Mouse (Mus musculus) bone marrow macrophage, adult 2 months (primary cell): ENCODE measurements around the gene Sorcs2. TPM values are rescaled to one million over a fixed set of nuclear protein-coding genes. Genes with fewer than 3 reads are reported as not detected.

Source experiments
- H3K27ac ChIP-seq: 2 replicates; pipeline ENCODE4 v1.5.1; 2012; ENCODE audit warnings: low read depth, low read length; ENCODE audit not compliant: insufficient read depth
- H3K4me1 ChIP-seq: 2 replicates; pipeline ENCODE4 v1.6.1; 2012; ENCODE audit warnings: low read length; ENCODE audit not compliant: control insufficient read depth, insufficient read depth
- H3K4me3 ChIP-seq: 2 replicates; pipeline ENCODE4 v1.5.1; 2012; ENCODE audit warnings: mild to moderate bottlenecking, low read length, moderate library complexity; ENCODE audit not compliant: insufficient read depth
- CTCF ChIP-seq: IDR thresholded peaks from 2 replicates; pipeline ENCODE4 v1.5.1; 2012; ENCODE audit warnings: low read depth, mild to moderate bottlenecking, low read length, moderate library complexity
- POLR2A ChIP-seq: IDR thresholded peaks from 2 replicates; pipeline ENCODE4 v1.6.1; 2012; ENCODE audit warnings: mild to moderate bottlenecking, low read depth, low read length, borderline replicate concordance
- polyA plus RNA-seq: library from polyadenylated mRNA; stranded (reverse); fragments of >200 nt; gene quantifications from 2 replicates; pipeline ENCODE4 v1.2.4, GENCODE M21; 2012; ENCODE audit not compliant: missing spikeins, insufficient read depth, insufficient read length

Gene Sorcs2
- polyA plus RNA-seq, 1 experiment = 0.31 TPM

DNA sequence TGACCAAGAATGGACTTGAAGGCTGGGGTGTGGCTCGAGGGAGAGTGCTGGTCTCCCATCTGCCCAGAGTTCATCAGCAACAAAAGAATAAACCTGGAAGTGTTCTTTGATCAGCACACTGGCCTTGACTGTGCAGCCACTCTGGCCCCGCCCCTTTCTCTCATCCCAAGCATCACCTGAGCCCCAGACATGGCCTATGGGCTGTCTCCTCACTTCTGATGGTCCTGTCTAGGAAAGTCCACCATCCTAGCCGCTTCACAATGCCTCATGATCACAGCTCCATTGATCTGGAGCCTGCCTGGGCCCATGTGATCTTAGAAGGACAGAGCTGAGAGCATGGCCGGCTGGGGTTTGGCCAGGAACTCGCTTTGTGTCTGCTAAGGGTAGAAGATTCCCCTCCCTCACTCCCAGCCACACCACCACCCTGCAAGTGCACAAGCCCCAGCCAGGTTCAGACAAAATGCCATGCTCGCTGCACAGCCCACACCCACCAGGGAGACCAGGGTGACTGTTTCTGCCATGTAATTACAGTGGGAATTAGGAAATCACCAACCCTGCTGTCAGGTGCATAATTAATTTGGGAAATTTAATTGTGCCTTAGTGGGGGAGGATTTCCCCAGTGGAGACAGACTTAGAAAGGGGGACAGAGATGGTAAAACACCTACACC is 231.5 kb downstream of the Sorcs2 start:
- H3K4me3 ChIP-seq = no peak overlapping the region
- no peak overlapping the region for H3K27ac ChIP-seq
- TF ChIP-seq POLR2A (no peak), CTCF (no peak)

DNA sequence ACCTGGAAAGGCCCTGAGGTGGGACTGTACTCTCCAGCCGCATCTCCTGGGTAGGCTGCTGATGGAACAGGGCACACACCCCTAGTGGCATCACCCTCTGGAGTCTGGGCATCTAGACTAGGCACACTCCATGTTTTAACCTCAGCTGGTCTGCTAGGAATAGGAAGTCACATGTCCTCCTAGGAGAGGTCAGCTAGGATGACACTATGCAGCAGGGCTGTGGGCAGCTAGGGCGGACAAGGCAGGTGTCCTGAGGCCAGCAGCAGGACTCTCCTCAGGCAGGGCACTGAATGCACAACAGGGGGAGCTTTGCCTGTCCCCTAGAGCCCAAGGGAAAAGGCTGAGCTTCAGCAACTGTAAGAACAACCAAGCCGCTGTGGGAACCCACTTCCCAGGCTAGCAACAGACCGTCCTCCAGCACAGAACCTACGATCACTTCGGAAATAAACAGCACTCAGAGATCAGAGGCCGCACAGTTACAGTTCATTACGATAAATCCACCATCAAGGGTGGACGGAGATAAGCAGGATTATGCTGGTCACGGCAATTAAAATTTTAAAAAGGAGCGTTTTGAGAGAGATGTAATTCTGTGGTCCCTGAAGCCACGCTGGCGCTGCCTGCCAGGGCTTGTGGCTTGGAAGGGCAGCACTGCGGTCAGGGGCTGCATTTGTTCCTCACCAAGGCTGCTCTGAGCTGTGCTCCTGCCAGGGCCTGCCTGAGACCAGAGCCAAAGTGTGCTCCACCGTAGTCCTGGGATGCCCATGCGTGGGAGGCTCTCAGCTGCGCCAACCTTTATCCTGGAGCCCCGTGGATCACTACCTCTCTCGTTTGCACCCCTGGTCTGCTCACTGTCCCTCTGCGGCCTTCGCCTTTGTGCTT is 232.3 kb downstream of the Sorcs2 start:
- TF ChIP-seq CTCF = no peak
- no peak for TF ChIP-seq POLR2A

More for the DNA sequence above, 231.5 kb downstream of the Sorcs2 start:
- no peaks in the 10 kb centered on the region for H3K4me1 ChIP-seq

DNA sequence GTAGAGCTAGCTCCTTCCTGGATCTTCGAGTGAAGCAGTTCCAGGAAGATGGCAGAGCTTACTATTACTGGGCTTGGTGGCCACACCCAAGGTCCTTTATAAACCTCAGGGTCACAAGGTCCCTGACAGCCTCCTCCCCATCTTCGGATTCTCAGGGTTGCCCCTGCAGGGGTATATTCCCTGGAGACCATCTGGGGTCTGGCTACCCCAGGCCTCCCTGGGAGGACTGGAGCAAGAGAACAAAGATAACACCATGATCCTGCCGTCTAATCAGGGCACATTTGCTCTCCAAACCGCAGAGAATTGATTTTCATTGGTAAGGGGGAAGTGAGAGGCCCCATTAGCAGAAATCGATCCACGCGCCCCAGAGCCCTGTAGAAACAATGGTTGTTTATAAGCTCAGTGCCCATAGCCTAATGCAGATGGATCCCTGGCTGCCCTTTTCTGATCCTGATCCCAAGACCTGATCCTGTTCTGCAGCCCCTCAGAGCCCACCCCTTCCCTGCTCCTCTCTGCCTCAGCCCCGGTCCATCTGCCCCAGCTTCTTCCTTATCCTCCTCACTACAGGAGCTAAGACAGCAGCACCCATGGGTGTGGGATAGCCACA is 243.0 kb downstream of the Sorcs2 start:
- no peak overlapping the region for H3K4me3 ChIP-seq
- no peaks in the 10 kb centered on the region for H3K4me1 ChIP-seq
- TF ChIP-seq POLR2A (no peak), CTCF (no peak)
- no peak overlapping the region for H3K27ac ChIP-seq

More for the DNA sequence above, 232.3 kb downstream of the Sorcs2 start:
- no peaks in the 10 kb centered on the region for H3K4me1 ChIP-seq
- no peak overlapping the region for H3K27ac ChIP-seq
- H3K4me3 ChIP-seq = no peak overlapping the region

DNA sequence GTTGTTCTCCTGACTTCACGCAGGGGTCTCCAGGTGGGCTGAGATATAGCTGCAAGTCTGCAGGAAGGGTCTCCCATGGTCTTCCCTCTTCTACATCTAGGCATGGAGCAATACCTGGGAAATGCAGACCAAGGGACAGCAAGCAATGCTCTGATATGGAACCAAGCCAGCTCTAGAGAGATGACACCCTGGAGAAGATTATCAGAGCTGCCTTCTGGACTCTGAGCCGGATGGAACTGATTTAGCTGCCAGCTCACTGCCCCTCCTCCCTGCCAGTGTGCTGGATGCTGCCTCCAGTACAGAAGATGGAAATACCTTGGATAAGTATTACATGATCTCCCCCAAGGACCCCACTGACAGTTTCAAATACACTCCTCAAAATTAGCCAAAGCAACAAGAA is 244.7 kb downstream of the Sorcs2 start:
- TF ChIP-seq POLR2A (no peak), CTCF (no peak)
- Histone ChIP-seq H3K4me3 (no peak overlapping the region), H3K4me1 (no peaks in the 10 kb centered on the region)

DNA sequence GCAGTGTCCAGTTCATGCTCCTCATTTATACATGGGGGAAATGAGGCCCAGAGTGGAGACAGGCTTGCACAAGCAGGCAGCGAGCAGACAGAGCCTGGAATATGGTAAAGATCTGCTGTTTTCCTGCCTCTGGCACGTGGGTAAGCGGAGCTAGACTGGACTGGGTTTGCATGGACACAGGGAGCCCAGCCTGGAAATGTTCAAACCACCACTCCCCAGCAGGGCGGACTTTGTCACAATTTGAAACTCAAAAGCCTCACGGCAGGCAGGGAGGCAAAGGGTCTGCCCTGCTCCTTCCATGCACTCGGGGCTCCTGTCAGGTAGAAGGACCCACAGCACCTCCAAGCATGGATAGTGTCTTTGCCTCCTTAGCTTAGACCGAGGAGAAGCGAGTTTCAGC is 246.9 kb downstream of the Sorcs2 start:
- TF ChIP-seq CTCF (no peak), POLR2A (no peak)
- Histone ChIP-seq H3K4me3 (no peak overlapping the region), H3K4me1 (no peaks in the 10 kb centered on the region), H3K27ac (no peak overlapping the region)

More for the DNA sequence above, 244.7 kb downstream of the Sorcs2 start:
- H3K27ac ChIP-seq = no peak overlapping the region

DNA sequence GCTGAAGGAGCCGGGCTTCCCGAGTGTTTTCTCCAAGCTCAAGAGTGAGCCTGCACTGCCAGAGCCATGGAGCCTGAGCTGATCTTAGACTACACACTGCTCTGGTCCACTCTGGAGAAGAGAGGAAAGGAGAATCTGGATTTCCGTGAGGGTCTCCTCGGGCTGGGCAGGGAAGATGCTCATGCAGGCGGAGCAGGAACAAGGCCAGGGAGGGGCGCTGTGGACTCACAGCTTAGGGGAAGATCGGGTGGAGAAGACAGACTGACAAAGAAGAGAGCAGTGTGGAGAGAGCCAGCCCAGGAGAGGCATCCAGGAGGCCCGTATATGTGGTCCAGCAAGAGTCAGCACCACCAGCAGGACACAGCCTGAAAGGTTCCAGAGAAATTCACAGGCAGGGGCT is 248.8 kb downstream of the Sorcs2 start:
- Histone ChIP-seq H3K4me3 (no peak overlapping the region), H3K4me1 (no peaks in the 10 kb centered on the region), H3K27ac (no peak overlapping the region)
- TF ChIP-seq POLR2A = no peak
- no peak for TF ChIP-seq CTCF

DNA sequence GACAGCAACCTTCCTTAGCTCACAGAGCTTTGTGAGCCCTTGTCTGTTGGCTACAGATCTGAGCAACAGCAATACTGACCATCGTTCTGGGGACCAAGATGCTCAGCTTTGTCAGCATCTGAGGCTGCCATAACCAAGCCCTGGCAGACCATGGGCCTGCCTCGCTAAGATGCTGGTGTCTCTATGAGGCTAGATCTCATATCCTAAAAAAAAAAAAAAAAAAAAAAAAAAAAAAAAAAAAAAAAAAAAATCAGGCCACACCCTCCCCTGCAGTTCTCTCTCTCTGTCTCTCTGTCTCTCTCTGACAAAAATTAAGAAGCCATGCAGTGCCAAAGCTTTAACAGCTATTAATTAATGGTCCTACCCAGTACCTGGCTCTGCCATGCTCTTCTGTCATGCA is 251.3 kb downstream of the Sorcs2 start:
- H3K4me3 ChIP-seq = no peak overlapping the region
- H3K4me1 ChIP-seq = no peaks in the 10 kb centered on the region
- no peak for TF ChIP-seq POLR2A
- TF ChIP-seq CTCF = no peak
- H3K27ac ChIP-seq = no peak overlapping the region

DNA sequence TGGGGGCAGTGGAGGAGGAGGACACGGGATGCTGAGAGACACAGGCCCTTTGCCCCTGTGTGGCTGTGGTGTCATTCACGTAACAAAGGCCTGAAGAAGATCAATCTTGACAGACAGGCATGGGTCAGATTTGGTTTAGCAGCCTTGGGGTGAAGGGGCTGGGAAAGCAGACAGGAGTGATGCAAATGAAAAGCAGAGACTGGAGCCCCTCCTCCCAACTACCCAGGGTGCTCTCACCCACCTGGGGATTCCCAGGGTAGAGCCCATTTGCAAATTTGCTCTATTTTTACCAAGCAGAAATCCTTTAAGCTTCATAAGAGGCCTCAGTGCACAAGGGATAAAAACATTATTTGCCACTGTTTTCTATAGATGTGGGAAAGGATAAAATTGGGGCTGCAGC is 253.4 kb downstream of the Sorcs2 start:
- Histone ChIP-seq H3K4me1 (no peaks in the 10 kb centered on the region), H3K4me3 (no peak overlapping the region), H3K27ac (no peak overlapping the region)
- no peak for TF ChIP-seq POLR2A

DNA sequence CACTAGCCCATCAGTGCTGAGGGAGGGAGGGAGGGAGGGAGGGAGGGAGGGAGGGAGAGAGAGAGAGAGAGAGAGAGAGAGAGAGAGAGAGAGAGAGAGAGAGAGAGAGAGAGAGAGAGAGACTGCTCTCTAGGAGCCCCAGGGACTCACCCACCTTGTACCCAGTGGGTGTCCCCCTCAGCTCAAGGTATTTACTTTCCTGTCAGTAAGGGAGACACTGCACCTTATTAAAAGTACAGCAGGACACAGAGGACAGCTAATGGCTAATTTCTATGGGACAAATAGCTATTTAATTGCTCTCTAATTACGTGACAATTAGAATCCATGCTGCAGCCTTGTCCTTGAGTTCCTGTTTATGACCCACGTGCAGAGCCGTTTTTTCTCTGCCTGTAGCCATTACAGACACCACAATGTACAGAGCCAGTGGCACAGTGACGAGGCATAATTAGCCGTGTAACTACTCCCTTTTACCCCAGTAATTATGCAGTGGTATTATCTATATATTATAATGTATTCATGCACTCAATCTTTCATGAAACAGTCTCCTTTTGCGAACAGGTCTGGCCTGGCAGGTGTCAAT is 256.2 kb downstream of the Sorcs2 start:
- Histone ChIP-seq H3K27ac (no peak overlapping the region), H3K4me1 (no peaks in the 10 kb centered on the region), H3K4me3 (no peak overlapping the region)
- TF ChIP-seq CTCF = no peak
- TF ChIP-seq POLR2A = no peak

DNA sequence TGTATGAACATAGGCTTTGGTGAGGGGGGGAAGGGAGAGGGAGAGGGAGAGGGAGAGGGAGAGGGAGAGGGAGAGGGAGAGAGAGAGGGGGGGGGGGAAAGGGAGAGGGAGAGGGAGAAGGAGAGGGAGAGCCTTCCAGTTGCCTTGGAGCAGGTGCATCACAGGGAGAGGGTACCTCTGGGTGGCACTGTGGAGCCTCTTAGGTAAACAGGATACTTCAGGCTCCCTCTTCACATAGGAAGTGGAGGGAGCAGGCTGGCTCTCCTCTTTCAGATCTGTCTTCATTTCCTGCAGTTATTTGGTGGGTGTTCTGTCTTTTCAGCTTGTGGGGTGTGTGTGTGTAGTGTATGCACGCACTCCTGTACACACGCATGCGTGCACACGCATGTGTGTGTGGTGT is 256.8 kb downstream of the Sorcs2 start:
- Histone ChIP-seq H3K4me3 (no peak overlapping the region), H3K27ac (no peak overlapping the region), H3K4me1 (no peaks in the 10 kb centered on the region)
- TF ChIP-seq CTCF (no peak), POLR2A (no peak)
